Mouse (Mus musculus): ENCODE measurements around the gene Spred2. TPM values are rescaled to one million over a fixed set of nuclear protein-coding genes. Genes with fewer than 3 reads are reported as not detected.

Spred2 gene
- total and polyA plus RNA-seq, 3 experiments: 7.8 to 76.0 (median 25.9) TPM

DNA sequence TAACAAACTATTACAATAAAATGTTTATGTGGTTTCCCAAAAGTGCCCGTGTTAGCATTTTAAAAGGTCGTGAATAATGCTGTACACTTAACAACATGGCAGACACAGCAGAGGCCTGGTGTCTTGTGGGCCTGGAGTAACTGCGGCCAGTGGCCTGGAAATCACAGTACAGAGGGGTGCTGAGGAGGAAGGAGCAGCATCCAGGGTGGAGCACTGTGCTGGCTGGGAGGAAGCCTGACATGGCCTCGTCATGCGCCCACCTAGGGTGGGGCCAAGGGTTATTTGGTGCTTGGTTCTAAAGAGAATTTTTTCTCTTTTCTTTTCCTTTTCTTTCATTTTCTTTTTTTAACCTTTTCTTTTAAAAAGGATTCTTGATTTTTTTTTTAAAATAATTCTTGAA lies 64.0 kb downstream of the Spred2 start:
- TF ChIP-seq CHD1 (IDR thresholded peaks at IDR 0.05; ENCODE audit: low read depth, low read length) (no peak), ZKSCAN1 (IDR thresholded peaks at IDR 0.05; ENCODE audit: low read depth, low read length) (no peak)
- H3K79me2 ChIP-seq (ENCODE audit: control insufficient read depth, insufficient read depth, low read length, poor library complexity): peaks cover 30% of the 10 kb centered on the region
- no peak overlapping the region for H3K9ac ChIP-seq (ENCODE audit: control insufficient read depth, low read depth, low read length, poor library complexity, severe bottlenecking)
- H3K9me3 ChIP-seq (replicated peaks; ENCODE audit: insufficient read depth, low read length): no peaks in the 10 kb centered on the region
- no peak for DNase-seq (ENCODE audit: low read depth, low spot score)
- H3K27me3 ChIP-seq (ENCODE audit: control insufficient read depth in 1 of 2, insufficient read depth in 2 of 2, low read length in 2 of 2): no peaks in the 10 kb centered on the region
- H3K4me1 ChIP-seq (ENCODE audit: control insufficient read depth in 1 of 2, insufficient read depth in 2 of 2, low read length in 2 of 2): peaks cover 30 to 47% of the 10 kb centered on the region in 2 experiments
- H3K4me3 ChIP-seq (ENCODE audit: control insufficient read depth in 1 of 2, insufficient read depth in 1 of 2, low read depth in 2 of 2, low read length in 2 of 2): no peak overlapping the region
- peaks cover 0 to 52% of the 10 kb centered on the region in 2 experiments; a peak in 2 of 4 replicates for H3K36me3 ChIP-seq (ENCODE audit: control insufficient read depth in 1 of 2, insufficient read depth in 2 of 2, low read length in 2 of 2)
- H3K27ac ChIP-seq (ENCODE audit: control insufficient read depth, low read depth, low read length): no peak overlapping the region

DNA sequence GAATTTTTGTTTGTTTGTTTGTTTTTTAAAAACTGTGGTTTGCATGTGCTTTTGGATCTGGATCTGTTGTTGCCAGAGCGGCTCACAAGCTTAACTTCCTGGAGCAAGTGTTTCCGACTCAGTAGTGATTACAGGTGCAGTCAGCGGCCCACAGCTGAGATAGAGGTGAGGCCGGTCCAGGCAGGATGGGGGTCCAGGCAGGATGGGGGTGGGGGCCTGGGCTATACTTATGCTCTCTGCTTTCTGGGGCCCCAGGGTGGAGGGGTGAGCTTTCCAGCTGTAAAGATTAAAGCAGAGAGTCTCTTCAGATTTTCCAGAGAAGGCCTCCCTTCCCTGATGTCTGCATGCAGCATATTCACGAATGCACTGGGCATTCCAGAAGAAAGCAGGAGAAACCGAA lies 64.5 kb downstream of the Spred2 start:
- H3K9me3 ChIP-seq (replicated peaks; ENCODE audit: insufficient read depth, low read length): no peaks in the 10 kb centered on the region
- peaks cover 0 to 56% of the 10 kb centered on the region in 2 experiments; a peak in 2 of 4 replicates for H3K36me3 ChIP-seq (ENCODE audit: control insufficient read depth in 1 of 2, insufficient read depth in 2 of 2, low read length in 2 of 2)
- no peak overlapping the region for H3K4me3 ChIP-seq (ENCODE audit: control insufficient read depth in 1 of 2, insufficient read depth in 1 of 2, low read depth in 2 of 2, low read length in 2 of 2)
- no peak for DNase-seq (ENCODE audit: low read depth, low spot score)
- no peaks in the 10 kb centered on the region for H3K27me3 ChIP-seq (ENCODE audit: control insufficient read depth in 1 of 2, insufficient read depth in 2 of 2, low read length in 2 of 2)
- H3K4me1 ChIP-seq (ENCODE audit: control insufficient read depth in 1 of 2, insufficient read depth in 2 of 2, low read length in 2 of 2): peaks cover 34 to 51% of the 10 kb centered on the region in 2 experiments
- TF ChIP-seq NRF1 (IDR thresholded peaks at IDR 0.05; ENCODE audit: insufficient read depth, low read depth, low read length, poor library complexity, severe bottlenecking): no peak
- TF ChIP-seq POLR2AphosphoS5 (IDR thresholded peaks at IDR 0.05; ENCODE audit: borderline replicate concordance, low read depth, low read length): no peak
- no peak for TF ChIP-seq MAX (IDR thresholded peaks at IDR 0.05; ENCODE audit: low read length)
- TF ChIP-seq CTCF (IDR thresholded peaks at IDR 0.05 in 2 of 3, conservative IDR thresholded peaks at IDR 0.05 in 1 of 3; ENCODE audit: control insufficient read depth in 1 of 3, insufficient read depth in 1 of 3, low read depth in 2 of 3, low read length in 3 of 3, poor library complexity in 1 of 3, severe bottlenecking in 1 of 3): no peak
- TF ChIP-seq TCF12 (IDR thresholded peaks at IDR 0.05; ENCODE audit: low read depth, low read length): no peak
- TF ChIP-seq UBTF (IDR thresholded peaks at IDR 0.05; ENCODE audit: borderline replicate concordance, insufficient read depth, low read depth, low read length): no peak
- no peak for TF ChIP-seq SIN3A (IDR thresholded peaks at IDR 0.05; ENCODE audit: low read length)
- TF ChIP-seq MAFK (IDR thresholded peaks at IDR 0.05; ENCODE audit: borderline replicate concordance, low read depth, low read length): no peak
- no peak for TF ChIP-seq MXI1 (IDR thresholded peaks at IDR 0.05; ENCODE audit: low read depth, low read length)
- H3K79me2 ChIP-seq (ENCODE audit: control insufficient read depth, insufficient read depth, low read length, poor library complexity): peaks cover 29% of the 10 kb centered on the region
- no peak overlapping the region for H3K9ac ChIP-seq (ENCODE audit: control insufficient read depth, low read depth, low read length, poor library complexity, severe bottlenecking)
- no peak overlapping the region for H3K27ac ChIP-seq (ENCODE audit: control insufficient read depth, low read depth, low read length)

DNA sequence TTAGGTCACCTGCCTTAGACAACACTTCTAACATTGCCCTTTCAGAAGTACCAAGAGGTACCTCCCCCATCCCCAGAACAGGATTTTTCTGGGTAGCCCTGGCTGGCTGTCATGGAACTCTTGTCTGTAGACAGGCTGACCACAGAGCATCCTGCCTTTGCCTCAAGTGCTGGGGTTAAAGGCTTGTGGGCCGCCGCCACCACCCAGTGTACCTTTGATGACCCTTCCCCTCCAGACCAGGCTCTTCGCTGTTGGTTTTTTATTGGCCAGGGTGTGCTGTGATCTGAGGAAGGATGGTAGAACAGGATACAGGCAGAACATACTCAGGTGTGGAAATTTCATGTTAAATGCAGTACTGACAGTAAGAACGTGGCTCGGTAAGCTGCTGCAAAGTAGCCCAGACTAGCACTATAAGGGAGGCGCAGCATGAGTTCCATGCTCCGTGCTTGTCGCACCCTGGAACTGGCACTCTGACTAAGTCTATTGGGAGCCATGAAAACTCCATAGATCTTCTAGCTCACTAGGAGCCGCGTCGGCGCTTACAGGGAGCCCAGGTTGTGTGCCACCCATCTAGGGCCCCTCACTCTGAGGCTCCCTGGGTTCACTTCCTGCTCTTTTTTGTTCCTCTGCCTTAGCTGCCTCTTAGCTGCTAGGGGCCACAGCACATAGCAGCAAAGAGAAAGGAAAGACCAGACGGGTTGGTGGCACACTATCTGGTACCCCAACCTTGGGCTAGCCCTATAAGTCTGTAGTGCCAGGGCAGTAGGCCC lies 65.2 kb downstream of the Spred2 start:
- H3K79me2 ChIP-seq (ENCODE audit: control insufficient read depth, insufficient read depth, low read length, poor library complexity): peaks cover 30% of the 10 kb centered on the region
- no peak overlapping the region for H3K4me3 ChIP-seq (ENCODE audit: control insufficient read depth in 1 of 2, insufficient read depth in 1 of 2, low read depth in 2 of 2, low read length in 2 of 2)
- TF ChIP-seq POLR2A (IDR thresholded peaks at IDR 0.05; ENCODE audit: control insufficient read depth in 1 of 2, insufficient read depth in 1 of 2, low read depth in 1 of 2, low read length in 2 of 2, poor library complexity in 1 of 2) (no peak), POLR2AphosphoS5 (IDR thresholded peaks at IDR 0.05; ENCODE audit: borderline replicate concordance, low read depth, low read length) (no peak), CTCF (IDR thresholded peaks at IDR 0.05 in 2 of 3, conservative IDR thresholded peaks at IDR 0.05 in 1 of 3; ENCODE audit: control insufficient read depth in 1 of 3, insufficient read depth in 1 of 3, low read depth in 2 of 3, low read length in 3 of 3, poor library complexity in 1 of 3, severe bottlenecking in 1 of 3) (no peak), TAL1 (IDR thresholded peaks at IDR 0.05; ENCODE audit: low read length) (no peak), GABPA (IDR thresholded peaks at IDR 0.05; ENCODE audit: low read depth, low read length) (no peak), E2F4 (IDR thresholded peaks at IDR 0.05; ENCODE audit: borderline replicate concordance, low read depth, low read length) (no peak), BHLHE40 (IDR thresholded peaks at IDR 0.05; ENCODE audit: borderline replicate concordance, low read depth, low read length) (no peak), GATA1 (IDR thresholded peaks at IDR 0.05; ENCODE audit: low read depth, low read length) (no peak)
- H3K36me3 ChIP-seq (ENCODE audit: control insufficient read depth in 1 of 2, insufficient read depth in 2 of 2, low read length in 2 of 2): peaks cover 0 to 61% of the 10 kb centered on the region in 2 experiments; a peak in 2 of 4 replicates
- H3K9ac ChIP-seq (ENCODE audit: control insufficient read depth, low read depth, low read length, poor library complexity, severe bottlenecking): no peak overlapping the region
- no peak overlapping the region for H3K27ac ChIP-seq (ENCODE audit: control insufficient read depth, low read depth, low read length)
- no peaks in the 10 kb centered on the region for H3K9me3 ChIP-seq (replicated peaks; ENCODE audit: insufficient read depth, low read length)
- peak; percentile 30 for DNase-seq (ENCODE audit: low read depth, low spot score)
- H3K4me1 ChIP-seq (ENCODE audit: control insufficient read depth in 1 of 2, insufficient read depth in 2 of 2, low read length in 2 of 2): peaks cover 39 to 57% of the 10 kb centered on the region in 2 experiments
- no peaks in the 10 kb centered on the region for H3K27me3 ChIP-seq (ENCODE audit: control insufficient read depth in 1 of 2, insufficient read depth in 2 of 2, low read length in 2 of 2)
